Comparison of ENCODE assay signal across 13 mouse cellular contexts in genomic region chr13:54994576-54994975, GRCm38 (mm10). TPM values are rescaled to one million over a fixed set of nuclear protein-coding genes. Genes with fewer than 3 reads are reported as not detected.
A peak's percentile ranks its signal among the peaks of the same experiment; 100 is the strongest.
DNase-seq lines count a peak whose midpoint lies in the region; ATAC-seq lines count a peak whose summit lies in the region.
"Had no signal": no experiment of that assay in that cellular context is flagged by ENCODE, and none has a peak within 500 bp of the region (broad histone marks: within the 10 kb centered on the region; RNA-seq: fewer than 3 reads in every experiment).

No protein-coding gene starts in this region.

- no peak overlapping the region for H3K4me3 ChIP-seq in heart, embryonic 14.5 days (ENCODE audit: control insufficient read depth in 1 of 2, insufficient read depth in 1 of 2, low read depth in 1 of 2, low read length in 2 of 2)
- no peak overlapping the region for H3K4me3 ChIP-seq in forebrain, embryonic 13.5 days
- H3K4me3 ChIP-seq in midbrain, embryonic 10.5 days = 0 out of 2 replicates have a peak overlapping the region, but pooled peaks have one; percentile 2
- no peak overlapping the region for H3K4me3 ChIP-seq in kidney, embryonic 14.5 days (ENCODE audit: low read length)

- peaks cover 3 to 7% of the 10 kb centered on the region in 2 experiments; a peak in 2 of 4 replicates for H3K4me1 ChIP-seq in heart, embryonic 14.5 days (ENCODE audit: control insufficient read depth in 2 of 2, insufficient read depth in 2 of 2, low read length in 2 of 2)
- peaks cover 29% of the 10 kb centered on the region for H3K4me1 ChIP-seq in forebrain, embryonic 13.5 days
- peaks cover 77% of the 10 kb centered on the region for H3K4me1 ChIP-seq in midbrain, embryonic 10.5 days
- H3K4me1 ChIP-seq in kidney, embryonic 14.5 days (ENCODE audit: control insufficient read depth, insufficient read depth, low read length) = no peaks in the 10 kb centered on the region

- H3K36me3 ChIP-seq in heart, embryonic 14.5 days (ENCODE audit: control insufficient read depth, insufficient read depth, low read length) = no peaks in the 10 kb centered on the region
- peaks cover 11% of the 10 kb centered on the region; the same call in 1 of the 2 replicates for H3K36me3 ChIP-seq in forebrain, embryonic 13.5 days (ENCODE audit: poor library complexity, severe bottlenecking)
- peaks cover 8% of the 10 kb centered on the region for H3K36me3 ChIP-seq in midbrain, embryonic 10.5 days
- H3K36me3 ChIP-seq in kidney, embryonic 14.5 days (ENCODE audit: control insufficient read depth, insufficient read depth, low read length) = no peaks in the 10 kb centered on the region

- no peak overlapping the region for H3K4me2 ChIP-seq in heart, embryonic 14.5 days (ENCODE audit: low read length)
- no peak overlapping the region for H3K4me2 ChIP-seq in forebrain, embryonic 13.5 days
- H3K4me2 ChIP-seq in kidney, embryonic 14.5 days (replicated peaks; ENCODE audit: low read depth, low read length) = no peak overlapping the region
- H3K4me2 ChIP-seq: liver, embryonic 11.5 days had no signal

- WGBS in heart, embryonic 14.5 days = 13% methylated on average over 4 of the region's 4 CpGs
- WGBS in forebrain, embryonic 13.5 days = 8% methylated on average over 4 of the region's 4 CpGs
- 1% methylated on average over 4 of the region's 4 CpGs for WGBS in midbrain, embryonic 10.5 days
- 21% methylated on average over 4 of the region's 4 CpGs for WGBS in kidney, embryonic 14.5 days

- no peaks in the 10 kb centered on the region for H3K9me3 ChIP-seq in heart, embryonic 14.5 days (ENCODE audit: control insufficient read depth, low read length)
- H3K9me3 ChIP-seq in forebrain, embryonic 13.5 days (replicated peaks) = no peaks in the 10 kb centered on the region
- H3K9me3 ChIP-seq in midbrain, embryonic 10.5 days (replicated peaks) = no peaks in the 10 kb centered on the region
- H3K9me3 ChIP-seq in kidney, embryonic 14.5 days (ENCODE audit: control insufficient read depth, low read length) = no peaks in the 10 kb centered on the region

- H3K9ac ChIP-seq in heart, embryonic 14.5 days (ENCODE audit: low read length) = no peak overlapping the region
- no peak overlapping the region for H3K9ac ChIP-seq in forebrain, embryonic 13.5 days
- no peak overlapping the region for H3K9ac ChIP-seq in kidney, embryonic 14.5 days (ENCODE audit: low read depth, low read length)

- ATAC-seq in heart, embryonic 14.5 days (ENCODE audit: insufficient number of reproducible peaks, insufficient read depth, low FRiP score, low read depth) = no peak
- peak; percentile 9; the same call in 1 of the 2 replicates for ATAC-seq in forebrain, embryonic 13.5 days
- ATAC-seq in kidney, embryonic 14.5 days (ENCODE audit: low FRiP score, low TSS enrichment) = no peak

- H3K27me3 ChIP-seq in heart, embryonic 14.5 days (ENCODE audit: control insufficient read depth, insufficient read depth, low read length) = no peaks in the 10 kb centered on the region; the same call in 1 of the 2 replicates
- peaks cover 10% of the 10 kb centered on the region; the same call in 1 of the 2 replicates for H3K27me3 ChIP-seq in forebrain, embryonic 13.5 days
- peaks cover 84% of the 10 kb centered on the region for H3K27me3 ChIP-seq in midbrain, embryonic 10.5 days (ENCODE audit: low read depth, poor library complexity, severe bottlenecking)
- no peaks in the 10 kb centered on the region for H3K27me3 ChIP-seq in kidney, embryonic 14.5 days (ENCODE audit: control insufficient read depth, insufficient read depth, low read length)

- H3K27ac ChIP-seq in heart, embryonic 14.5 days (replicated peaks in 1 of 2; ENCODE audit: control insufficient read depth in 1 of 2, insufficient read depth in 1 of 2, low read depth in 2 of 2, low read length in 2 of 2) = peak overlapping the region; percentile 10; a peak in 1 of 4 replicates
- H3K27ac ChIP-seq in forebrain, embryonic 13.5 days = peak overlapping the region; percentile 11; the same call in 1 of the 2 replicates
- H3K27ac ChIP-seq in midbrain, embryonic 10.5 days (replicated peaks) = peak overlapping the region; percentile 82
- H3K27ac ChIP-seq in kidney, embryonic 14.5 days (ENCODE audit: low read depth, low read length) = no peak overlapping the region
- H3K27ac ChIP-seq: macrophage; stomach, postnatal 0 days had no signal

- no peak for DNase-seq in heart, adult 11 months
- peak; percentile 72 for DNase-seq in midbrain, embryonic 10.5 days (ENCODE audit: low spot score)
- peak; percentile 80 for DNase-seq in retina, embryonic 14.5 days (ENCODE audit: low spot score)
- no peak for DNase-seq in kidney, adult 8-10 months
- DNase-seq in spleen, adult 12 weeks (ENCODE audit: low spot score) = no peak
- DNase-seq: cerebellum, postnatal 36 days; right cerebral cortex, postnatal 4 days had no signal

RNA-seq across cellular contexts. Expression of gene Hk3, which starts 26.6 kb away (rescaled TPM):
- polyA plus RNA-seq in heart, embryonic 14.5 days (2014; fragmentation: Nextera tagmentation; extraction: Ambion mirVana) = 0.72 and 1.0 TPM in 2 replicates
- 0.48 and 0.59 TPM in 2 replicates for polyA plus RNA-seq in forebrain, embryonic 13.5 days (2015; fragmentation: Nextera tagmentation; extraction: Ambion mirVana)
- polyA plus RNA-seq in midbrain, embryonic 10.5 days (2016; fragmentation: Nextera tagmentation; extraction: Ambion mirVana) = 1.1 and 1.4 TPM in 2 replicates
- polyA plus RNA-seq in kidney, embryonic 14.5 days (2014; fragmentation: Nextera tagmentation; extraction: Ambion mirVana) = 0.53 and 0.83 TPM in 2 replicates

RNA-seq across cellular contexts. Expression of gene Unc5a, which starts 45.4 kb away (rescaled TPM):
- polyA plus RNA-seq in heart, embryonic 14.5 days (2014; fragmentation: Nextera tagmentation; extraction: Ambion mirVana) = 2.3 and 2.7 TPM in 2 replicates
- polyA plus RNA-seq in forebrain, embryonic 13.5 days (2015; fragmentation: Nextera tagmentation; extraction: Ambion mirVana) = 7.2 and 7.5 TPM in 2 replicates
- polyA plus RNA-seq in midbrain, embryonic 10.5 days (2016; fragmentation: Nextera tagmentation; extraction: Ambion mirVana) = 2.8 TPM in 2 replicates
- 2.1 and 2.5 TPM in 2 replicates for polyA plus RNA-seq in kidney, embryonic 14.5 days (2014; fragmentation: Nextera tagmentation; extraction: Ambion mirVana)

Comparison
In these comparisons a context has a peak if more than half of its experiments do, and no peak if none do; other contexts are left out.
1. DNase-seq: peak in midbrain, embryonic 10.5 days (single experiment) and retina, embryonic 14.5 days (single experiment); none in heart, adult 11 months (single experiment), kidney, adult 8-10 months (0 of 2) and spleen, adult 12 weeks (single experiment).